Mouse (Mus musculus) forebrain, embryonic 14.5 days (tissue): ENCODE data around the gene Gdf3. TPM values are rescaled to one million over a fixed set of nuclear protein-coding genes. Genes with fewer than 3 reads are reported as not detected.
"Not testable (repeated sequence)": the region's sequence is repeated elsewhere in the genome, so short reads cannot be mapped to it uniquely, and the experiment has no call there.

Source experiments
- ATAC-seq: fragments of 200-750 bp; cut with Nextera tagmentation; 2 replicates; pipeline ENCODE4 v1.8.0; 2017; ENCODE audit warnings: mild to moderate bottlenecking, moderate library complexity
- DNase-seq: peaks from one replicate; pipeline ENCODE4 v3.0.0-alpha.2; 2015; ENCODE audit warnings: low spot score
- H3K27ac ChIP-seq: fragments of 300-500 bp; sonication (generic); 2 replicates; pipeline ENCODE4 v1.5.1; 2014; ENCODE audit warnings: low read depth, mild to moderate bottlenecking, control low read depth, low read length, moderate library complexity
- H3K27me3 ChIP-seq: fragments of 300-500 bp; sonication (generic); replicated peaks from 2 replicates; pipeline ENCODE4 v1.6.1; 2014; ENCODE audit warnings: low read length, control low read depth, mixed read lengths; ENCODE audit not compliant: control insufficient read depth, insufficient read depth
- H3K36me3 ChIP-seq: fragments of 300-500 bp; sonication (generic); 2 replicates; pipeline ENCODE4 v1.6.1; 2014; ENCODE audit warnings: low read length, control low read depth; ENCODE audit not compliant: control insufficient read depth, insufficient read depth
- H3K4me1 ChIP-seq: fragments of 300-500 bp; sonication (generic); 2 replicates; pipeline ENCODE4 v1.6.1; 2014; ENCODE audit warnings: antibody characterized with exemption, low read length, control low read depth; ENCODE audit not compliant: control insufficient read depth, insufficient read depth
- H3K4me2 ChIP-seq: fragments of 300-500 bp; sonication (generic); 2 replicates; pipeline ENCODE4 v1.6.1; 2014; ENCODE audit warnings: mild to moderate bottlenecking, control low read depth, low read length
- H3K4me3 ChIP-seq: fragments of 300-500 bp; sonication (generic); 2 replicates; pipeline ENCODE4 v1.5.1; 2014; ENCODE audit warnings: low read depth, low read length, control low read depth
- H3K9ac ChIP-seq: fragments of 300-500 bp; sonication (generic); 2 replicates; pipeline ENCODE4 v1.6.1; 2014; ENCODE audit warnings: mild to moderate bottlenecking, low read length, control low read depth, moderate library complexity
- H3K9me3 ChIP-seq: fragments of 300-500 bp; sonication (generic); replicated peaks from 2 replicates; pipeline ENCODE4 v1.6.1; 2016; ENCODE audit warnings: low read length, control low read depth, mixed read lengths; ENCODE audit not compliant: control insufficient read depth
- WGBS: fragments of 180-500 bp; shearing (Covaris S2); extraction: QIAGEN DNeasy Blood & Tissue Kit; methylation state at CpG from one replicate; pipeline ENCODE4 v1.1.7; 2014; 5-methylcytosine and 5-hydroxymethylcytosine counted together
- polyA plus RNA-seq: library from polyadenylated mRNA; unstranded; fragments of >200 nt; fragmentation: Nextera tagmentation; extraction: Ambion mirVana; gene quantifications from 2 replicates; pipeline ENCODE4 v1.2.1, GENCODE M21; 2014

Gdf3 gene
- polyA plus RNA-seq, 1 experiment from 2014 or later: not detected

DNA sequence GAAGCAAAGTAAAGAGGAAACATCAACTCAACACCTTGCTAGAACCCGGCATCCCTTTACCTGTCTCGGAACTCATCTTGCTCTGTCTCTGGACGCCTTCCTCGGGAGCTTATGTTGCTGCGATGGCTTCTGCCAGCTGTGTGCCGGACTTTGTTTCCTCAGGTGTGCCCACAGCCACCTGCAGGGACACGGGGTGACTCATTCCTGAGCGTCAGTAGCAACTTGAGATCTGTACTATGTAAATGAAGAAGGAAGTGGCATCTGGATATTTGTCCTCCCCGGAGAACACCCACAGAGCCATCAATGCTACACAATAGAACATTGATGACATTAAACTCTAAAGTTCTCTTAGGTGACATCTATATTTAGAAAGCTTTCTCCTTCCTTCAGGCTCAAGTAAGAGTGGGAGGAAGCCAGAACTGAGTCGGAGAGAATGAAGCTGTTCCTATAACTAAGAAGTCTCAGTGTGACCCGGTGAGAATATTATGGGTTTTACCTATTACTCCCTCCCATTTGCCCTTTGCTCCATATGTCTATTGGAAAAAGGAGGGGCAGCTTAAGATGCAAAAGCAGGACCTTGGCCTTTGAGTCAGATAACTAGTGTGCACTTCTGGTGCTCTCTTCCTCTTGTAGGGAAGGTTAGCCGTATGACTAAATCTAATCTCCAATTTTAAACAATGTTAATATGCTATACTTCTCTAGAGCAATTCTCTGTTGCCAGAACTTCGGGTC lies 18.7 kb downstream of the Gdf3 start:
- no peak overlapping the region for H3K9ac ChIP-seq
- no peaks in the 10 kb centered on the region for H3K4me1 ChIP-seq
- no peak overlapping the region for H3K4me2 ChIP-seq
- 89% methylated on average over 13 of the region's 13 CpGs for WGBS
- H3K27ac ChIP-seq: no peak overlapping the region
- H3K36me3 ChIP-seq: no peaks in the 10 kb centered on the region
- no peaks in the 10 kb centered on the region for H3K9me3 ChIP-seq
- ATAC-seq (no peak), DNase-seq (no peak)
- H3K27me3 ChIP-seq: no peaks in the 10 kb centered on the region
- H3K4me3 ChIP-seq: no peak overlapping the region

GRCm38 (mm10) chr6:122579086-122579485 lies 30.8 kb downstream of the Gdf3 start:
- Histone ChIP-seq H3K4me2 (no peak overlapping the region), H3K27ac (no peak overlapping the region), H3K4me1 (no peaks in the 10 kb centered on the region), H3K27me3 (no peaks in the 10 kb centered on the region), H3K4me3 (no peak overlapping the region), H3K9me3 (no peaks in the 10 kb centered on the region), H3K36me3 (no peaks in the 10 kb centered on the region), H3K9ac (no peak overlapping the region)
- ATAC-seq (no peak), DNase-seq (no peak)
- WGBS: 88% methylated on average over 1 of the region's 1 CpGs

GRCm38 (mm10) chr6:122577030-122577429 lies 32.9 kb downstream of the Gdf3 start:
- H3K4me3 ChIP-seq: no peak overlapping the region
- ATAC-seq: no peak
- no peaks in the 10 kb centered on the region for H3K27me3 ChIP-seq

GRCm38 (mm10) chr6:122575037-122575436 lies 34.9 kb downstream of the Gdf3 start:
- H3K4me1 ChIP-seq, DNase-seq, H3K27ac ChIP-seq, H3K4me2 ChIP-seq, H3K36me3 ChIP-seq, ATAC-seq, H3K9me3 ChIP-seq, H3K27me3 ChIP-seq, H3K4me3 ChIP-seq, H3K9ac ChIP-seq: not testable (repeated sequence)
- 94% methylated on average over 1 of the region's 1 CpGs for WGBS

More at GRCm38 (mm10) chr6:122577030-122577429, 32.9 kb downstream of the Gdf3 start:
- Histone ChIP-seq H3K36me3 (no peaks in the 10 kb centered on the region), H3K9ac (no peak overlapping the region), H3K4me2 (no peak overlapping the region), H3K9me3 (no peaks in the 10 kb centered on the region), H3K4me1 (no peaks in the 10 kb centered on the region), H3K27ac (no peak overlapping the region)
- no peak for DNase-seq
- WGBS: 92% methylated on average over 3 of the region's 3 CpGs

GRCm38 (mm10) chr6:122571617-122571959 lies 38.3 kb downstream of the Gdf3 start:
- 91% methylated on average over 3 of the region's 3 CpGs for WGBS
- Histone ChIP-seq H3K9me3 (no peaks in the 10 kb centered on the region), H3K36me3 (no peaks in the 10 kb centered on the region), H3K27ac (no peak overlapping the region), H3K9ac (no peak overlapping the region), H3K27me3 (no peaks in the 10 kb centered on the region), H3K4me1 (no peaks in the 10 kb centered on the region), H3K4me2 (no peak overlapping the region), H3K4me3 (no peak overlapping the region)
- DNase-seq (no peak), ATAC-seq (no peak)

GRCm38 (mm10) chr6:122570695-122571616 lies 38.9 kb downstream of the Gdf3 start:
- 73% methylated on average over 8 of the region's 8 CpGs for WGBS
- no peak overlapping the region for H3K27ac ChIP-seq
- no peak overlapping the region for H3K9ac ChIP-seq
- no peak overlapping the region for H3K4me2 ChIP-seq
- H3K9me3 ChIP-seq: no peaks in the 10 kb centered on the region
- no peaks in the 10 kb centered on the region for H3K27me3 ChIP-seq
- no peaks in the 10 kb centered on the region for H3K4me1 ChIP-seq
- H3K36me3 ChIP-seq: no peaks in the 10 kb centered on the region
- H3K4me3 ChIP-seq: no peak overlapping the region
- ATAC-seq: no peak
- no peak for DNase-seq

- Histone ChIP-seq H3K9me3 (no peaks in the 10 kb centered on the region), H3K36me3 (no peaks in the 10 kb centered on the region), H3K9ac (no peak overlapping the region), H3K27me3 (no peaks in the 10 kb centered on the region), H3K4me2 (no peak overlapping the region), H3K4me1 (no peaks in the 10 kb centered on the region), H3K4me3 (no peak overlapping the region), H3K27ac (no peak overlapping the region)
- ATAC-seq (no peak; the same call in 1 of the 2 replicates), DNase-seq (no peak)
- WGBS: 50% methylated on average over 1 of the region's 1 CpGs
These were observed 40.1 kb downstream of the Gdf3 start for GRCm38 (mm10) chr6:122569762-122570161.

DNA sequence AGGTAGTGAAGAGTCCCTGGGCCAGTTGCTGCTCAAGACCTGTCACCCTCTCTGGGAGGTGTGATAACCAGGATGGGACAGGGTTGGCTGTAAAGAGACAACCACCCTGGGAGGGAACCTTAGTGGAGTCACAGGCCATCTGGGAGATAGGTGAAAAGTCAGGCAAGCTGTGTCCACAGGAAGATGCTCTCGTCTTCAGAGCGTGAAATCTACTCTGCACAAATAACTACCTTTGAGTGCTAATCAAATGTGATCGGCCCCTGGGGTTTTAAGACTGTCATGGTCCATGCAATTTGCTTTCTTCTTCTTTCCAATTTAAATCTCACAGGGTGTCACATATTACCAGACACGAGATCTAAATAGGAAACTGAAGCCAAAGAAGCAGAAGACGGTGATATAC lies 40.8 kb downstream of the Gdf3 start:
- Histone ChIP-seq H3K27me3 (no peaks in the 10 kb centered on the region), H3K27ac (no peak overlapping the region), H3K9ac (no peak overlapping the region), H3K4me2 (no peak overlapping the region), H3K9me3 (no peaks in the 10 kb centered on the region), H3K4me1 (no peaks in the 10 kb centered on the region), H3K36me3 (no peaks in the 10 kb centered on the region), H3K4me3 (no peak overlapping the region)
- no peak for DNase-seq
- 80% methylated on average over 5 of the region's 5 CpGs for WGBS
- no peak for ATAC-seq
